Mouse (Mus musculus) ES-Bruce4 (cell line): ENCODE data around the gene Tmem158. TPM values are rescaled to one million over a fixed set of nuclear protein-coding genes. Genes with fewer than 3 reads are reported as not detected.

Source experiments
- H3K27ac ChIP-seq: 2 replicates; pipeline ENCODE4 v1.5.1; 2012; ENCODE audit warnings: low read length, inconsistent platforms; ENCODE audit not compliant: insufficient read depth
- H3K27me3 ChIP-seq: 2 replicates; pipeline ENCODE4 v1.6.1; 2012; ENCODE audit warnings: mild to moderate bottlenecking, low read length, inconsistent platforms; ENCODE audit not compliant: control insufficient read depth, poor library complexity, insufficient read depth, severe bottlenecking
- H3K36me3 ChIP-seq: 2 replicates; pipeline ENCODE4 v1.6.1; 2012; ENCODE audit warnings: inconsistent platforms, mild to moderate bottlenecking, low read length, moderate library complexity; ENCODE audit not compliant: control insufficient read depth, poor library complexity, insufficient read depth, severe bottlenecking
- H3K4me1 ChIP-seq: one replicate; pipeline ENCODE4 v1.8.1; 2011; ENCODE audit warnings: low read length; ENCODE audit not compliant: control insufficient read depth, insufficient read depth
- H3K4me3 ChIP-seq: 2 replicates; pipeline ENCODE4 v1.5.1; 2011; ENCODE audit warnings: low read depth, mild to moderate bottlenecking, low read length
- H3K9ac ChIP-seq: 2 replicates; pipeline ENCODE4 v1.6.1; 2012; ENCODE audit warnings: low read depth, mild to moderate bottlenecking, inconsistent platforms; ENCODE audit not compliant: poor library complexity, severe bottlenecking
- H3K9me3 ChIP-seq: replicated peaks from 2 replicates; pipeline ENCODE4 v1.6.1; 2012; ENCODE audit warnings: mild to moderate bottlenecking, low read length, inconsistent platforms; ENCODE audit not compliant: control insufficient read depth, poor library complexity, insufficient read depth, severe bottlenecking
- CTCF ChIP-seq: IDR thresholded peaks from one replicate; pipeline ENCODE4 v1.8.1; 2011; ENCODE audit warnings: low read depth, low read length
- EP300 ChIP-seq: IDR thresholded peaks from 2 replicates; pipeline ENCODE4 v1.6.1; 2011; ENCODE audit warnings: low read depth, low read length; ENCODE audit not compliant: insufficient read depth
- POLR2A ChIP-seq: IDR thresholded peaks from one replicate; pipeline ENCODE4 v1.8.1; 2011; ENCODE audit warnings: low read length; ENCODE audit not compliant: insufficient read depth
- polyA plus RNA-seq: library from polyadenylated mRNA; stranded (reverse); fragments of >200 nt; gene quantifications from 2 replicates; pipeline ENCODE4 v1.2.4, GENCODE M21; 2011; ENCODE audit warnings: low read depth; ENCODE audit not compliant: missing spikeins, insufficient read depth, insufficient read length

The Tmem158 gene
- polyA plus RNA-seq, 1 experiment, result 5.4 TPM

- H3K4me1 ChIP-seq, result no peaks in the 10 kb centered on the region
- H3K27ac ChIP-seq, result no peak overlapping the region
- H3K36me3 ChIP-seq, result no peaks in the 10 kb centered on the region
- TF ChIP-seq CTCF, result no peak
- no peak for TF ChIP-seq EP300
- no peak for TF ChIP-seq POLR2A
- no peaks in the 10 kb centered on the region for H3K9me3 ChIP-seq
- H3K9ac ChIP-seq, result no peak overlapping the region
- no peak overlapping the region for H3K4me3 ChIP-seq
- no peaks in the 10 kb centered on the region for H3K27me3 ChIP-seq
These were observed 17.4 kb upstream of the Tmem158 start for GRCm38 (mm10) chr9:123278003-123278402.

GRCm38 (mm10) chr9:123275373-123275772, 14.8 kb upstream of the Tmem158 start:
- no peak for TF ChIP-seq POLR2A
- no peak for TF ChIP-seq EP300
- Histone ChIP-seq H3K9ac (no peak overlapping the region), H3K9me3 (no peaks in the 10 kb centered on the region; the same call in 1 of the 2 replicates), H3K4me3 (no peak overlapping the region), H3K4me1 (no peaks in the 10 kb centered on the region), H3K27me3 (no peaks in the 10 kb centered on the region), H3K27ac (no peak overlapping the region), H3K36me3 (no peaks in the 10 kb centered on the region)

- TF ChIP-seq EP300 (no peak), CTCF (no peak), POLR2A (no peak)
- H3K36me3 ChIP-seq, result no peaks in the 10 kb centered on the region
- no peak overlapping the region for H3K9ac ChIP-seq
- no peak overlapping the region for H3K27ac ChIP-seq
- no peaks in the 10 kb centered on the region for H3K4me1 ChIP-seq
- H3K27me3 ChIP-seq, result no peaks in the 10 kb centered on the region
- H3K4me3 ChIP-seq, result no peak overlapping the region
- no peaks in the 10 kb centered on the region; the same call in 1 of the 2 replicates for H3K9me3 ChIP-seq
These were observed 14.1 kb upstream of the Tmem158 start for GRCm38 (mm10) chr9:123274674-123275073.

GRCm38 (mm10) chr9:123273876-123274275, 13.3 kb upstream of the Tmem158 start:
- Histone ChIP-seq H3K36me3 (no peaks in the 10 kb centered on the region), H3K4me3 (no peak overlapping the region), H3K9me3 (no peaks in the 10 kb centered on the region; the same call in 1 of the 2 replicates), H3K9ac (no peak overlapping the region), H3K4me1 (no peaks in the 10 kb centered on the region), H3K27me3 (no peaks in the 10 kb centered on the region), H3K27ac (no peak overlapping the region)
- TF ChIP-seq CTCF (no peak), EP300 (no peak), POLR2A (no peak)

GRCm38 (mm10) chr9:123271552-123271951, 11.0 kb upstream of the Tmem158 start:
- TF ChIP-seq POLR2A, result no peak
- no peak for TF ChIP-seq CTCF
- TF ChIP-seq EP300, result no peak
- Histone ChIP-seq H3K27ac (no peak overlapping the region), H3K9me3 (no peaks in the 10 kb centered on the region; the same call in 1 of the 2 replicates), H3K4me3 (no peak overlapping the region), H3K36me3 (no peaks in the 10 kb centered on the region), H3K27me3 (no peaks in the 10 kb centered on the region), H3K4me1 (no peaks in the 10 kb centered on the region), H3K9ac (no peak overlapping the region)

GRCm38 (mm10) chr9:123269906-123270558, 9.5 kb upstream of the Tmem158 start:
- no peak for TF ChIP-seq POLR2A
- TF ChIP-seq CTCF, result no peak
- TF ChIP-seq EP300, result no peak
- Histone ChIP-seq H3K4me1 (no peaks in the 10 kb centered on the region), H3K9me3 (no peaks in the 10 kb centered on the region; the same call in 1 of the 2 replicates), H3K4me3 (no peak overlapping the region), H3K9ac (no peak overlapping the region), H3K27me3 (no peaks in the 10 kb centered on the region; the same call in 1 of the 2 replicates), H3K27ac (no peak overlapping the region), H3K36me3 (no peaks in the 10 kb centered on the region)
